Mouse (Mus musculus) adrenal gland, postnatal 14 days (tissue): ENCODE measurements around the gene Pou2f1. TPM values are rescaled to one million over a fixed set of nuclear protein-coding genes. Genes with fewer than 3 reads are reported as not detected.

Source experiments
- DNase-seq: peaks from one replicate; pipeline ENCODE4 v3.0.0; 2021; ENCODE audit warnings: mixed read lengths
- total RNA-seq: library from RNA; stranded (reverse); gene quantifications from 2 replicates; pipeline ENCODE4 v1.2.3, GENCODE M21; 2021

Gene Pou2f1
- total RNA-seq, 1 experiment from 2014 or later, result 15.0 TPM

DNA sequence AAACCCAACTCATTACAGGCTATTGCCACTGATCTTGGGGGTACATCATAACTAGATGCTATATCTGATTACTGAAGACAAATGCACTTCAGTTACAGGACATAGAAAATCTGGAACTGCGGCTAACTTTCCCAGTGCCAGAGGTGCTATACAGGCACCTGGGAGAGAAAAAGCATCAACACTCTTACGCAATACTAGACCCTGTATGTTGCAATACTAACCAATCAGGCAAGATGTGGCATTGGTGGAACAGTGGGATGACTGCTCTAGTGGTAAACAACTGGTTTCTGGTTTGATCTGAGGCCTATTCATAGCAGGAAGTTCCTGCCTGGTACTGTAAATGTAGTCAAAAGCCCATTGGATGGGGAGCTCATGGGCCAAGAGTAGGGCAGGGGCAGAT is 123.7 kb downstream of the Pou2f1 start:
- no peak for DNase-seq

GRCm38 (mm10) chr1:165875520-165876284 is 126.8 kb downstream of the Pou2f1 start:
- no peak for DNase-seq

DNA sequence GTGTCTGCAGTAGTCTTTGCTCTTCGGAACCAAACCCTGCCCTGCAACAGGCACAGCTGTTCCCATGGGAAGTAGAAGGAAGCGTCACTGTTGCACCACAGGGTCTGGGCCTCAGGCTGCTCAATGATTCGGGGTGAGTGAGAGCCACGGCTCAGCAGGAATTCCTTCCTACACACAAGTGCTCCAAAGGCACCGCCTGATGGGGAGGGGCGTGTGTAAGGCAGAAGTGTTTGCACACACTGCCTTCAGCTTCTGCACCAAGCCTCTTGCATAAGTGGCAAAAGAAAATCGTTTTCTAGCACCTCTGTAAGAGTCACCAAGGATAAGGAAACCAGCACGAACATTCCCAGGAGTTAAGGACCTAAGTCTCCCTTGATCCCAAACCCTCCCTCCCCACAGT is 127.8 kb downstream of the Pou2f1 start:
- DNase-seq, result no peak

GRCm38 (mm10) chr1:165868659-165869058 is 133.8 kb downstream of the Pou2f1 start:
- no peak for DNase-seq

GRCm38 (mm10) chr1:165866630-165867280 is 135.7 kb downstream of the Pou2f1 start:
- DNase-seq, result no peak

GRCm38 (mm10) chr1:165864864-165865795 is 137.3 kb downstream of the Pou2f1 start:
- DNase-seq, result no peak

DNA sequence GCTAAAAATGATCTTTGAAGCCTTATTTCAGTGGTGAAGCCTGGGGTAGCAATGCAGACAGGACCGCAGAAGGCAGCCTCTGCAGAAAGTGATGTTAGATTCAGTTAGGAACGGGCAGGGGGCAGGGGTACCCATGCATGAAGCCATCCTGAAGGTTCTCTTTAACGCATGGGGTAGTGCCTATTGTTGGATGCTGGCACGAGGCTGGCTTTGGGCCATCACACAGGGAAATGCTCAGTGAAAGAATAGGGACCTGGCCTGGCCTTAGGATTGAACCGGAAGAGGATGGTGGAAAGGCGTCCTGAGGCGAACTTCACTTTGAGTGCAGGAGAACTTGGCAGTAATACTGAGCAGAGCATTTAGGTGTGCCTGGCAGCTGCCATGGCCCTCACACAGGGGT is 140.4 kb downstream of the Pou2f1 start:
- no peak for DNase-seq

GRCm38 (mm10) chr1:165861235-165861609 is 141.3 kb downstream of the Pou2f1 start:
- DNase-seq, result no peak

DNA sequence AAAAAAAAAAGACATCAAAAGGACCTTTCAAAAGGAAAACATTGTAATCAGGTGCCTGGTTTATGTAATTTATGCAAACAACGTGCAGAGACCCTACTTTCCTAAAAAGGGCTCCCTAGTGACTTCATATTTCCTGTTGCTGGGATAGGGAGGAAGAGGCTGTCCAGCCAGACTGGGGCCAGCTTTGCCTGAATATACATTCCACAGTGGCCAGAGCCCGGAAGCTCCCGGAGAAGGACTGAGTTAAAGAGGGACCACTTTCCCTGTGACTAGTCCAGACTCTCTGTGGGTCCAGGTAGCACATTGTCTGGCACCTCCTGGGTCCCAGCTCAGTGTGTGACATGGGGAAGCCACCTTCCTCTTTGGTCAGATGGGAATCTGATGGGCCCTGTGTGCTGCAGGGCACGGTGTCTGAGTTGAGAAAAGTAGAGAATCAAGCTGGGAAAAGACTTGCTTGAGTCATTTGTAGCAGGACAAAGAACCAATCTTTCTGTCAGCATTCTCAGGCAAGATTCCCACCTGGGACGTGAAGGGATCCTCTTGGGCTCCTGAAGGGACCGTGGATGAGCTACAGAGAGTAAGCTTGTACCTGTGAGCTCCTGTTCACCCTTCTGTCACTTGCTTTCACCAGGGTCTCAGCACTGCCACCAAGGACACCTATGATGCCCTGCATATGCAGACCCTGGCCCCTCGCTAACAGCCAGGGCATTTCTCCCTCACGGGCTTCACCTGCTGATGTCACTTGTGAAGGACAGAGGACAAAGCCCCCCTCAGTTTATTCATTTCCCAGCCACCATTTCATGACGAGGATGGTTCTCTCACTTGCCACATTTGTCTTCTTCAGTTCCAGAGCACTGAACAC is 141.9 kb downstream of the Pou2f1 start:
- no peak for DNase-seq

DNA sequence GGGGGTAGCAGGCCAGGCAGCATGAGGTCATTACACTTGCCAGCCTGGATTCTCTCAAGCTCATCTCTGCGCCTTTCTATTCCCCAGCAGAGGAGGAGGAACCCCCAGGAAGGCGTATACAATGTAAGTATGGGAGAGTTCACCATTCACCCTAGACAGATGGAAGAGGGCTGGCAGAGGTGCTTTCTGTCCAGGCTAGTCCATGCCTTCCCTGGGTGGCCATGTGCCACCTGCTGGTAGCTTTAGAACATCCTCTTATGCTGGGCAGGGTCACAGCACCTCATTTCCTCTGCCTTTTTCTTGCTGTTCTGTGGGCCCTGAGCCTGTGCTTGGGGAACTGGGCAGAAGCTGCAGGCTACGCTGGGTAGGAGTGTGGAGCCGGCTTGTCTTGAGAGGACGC is 144.1 kb downstream of the Pou2f1 start:
- DNase-seq, result peak; percentile 36

- DNase-seq, result no peak
Measured at GRCm38 (mm10) chr1:165857279-165857678, 145.2 kb downstream of the Pou2f1 start.

GRCm38 (mm10) chr1:165855759-165856545 is 146.5 kb downstream of the Pou2f1 start:
- DNase-seq, result no peak

- DNase-seq, result peak; percentile 84
Measured at GRCm38 (mm10) chr1:165853729-165854420, 148.6 kb downstream of the Pou2f1 start.

- DNase-seq, result no peak
Measured at GRCm38 (mm10) chr1:165853131-165853721, 149.3 kb downstream of the Pou2f1 start.

DNA sequence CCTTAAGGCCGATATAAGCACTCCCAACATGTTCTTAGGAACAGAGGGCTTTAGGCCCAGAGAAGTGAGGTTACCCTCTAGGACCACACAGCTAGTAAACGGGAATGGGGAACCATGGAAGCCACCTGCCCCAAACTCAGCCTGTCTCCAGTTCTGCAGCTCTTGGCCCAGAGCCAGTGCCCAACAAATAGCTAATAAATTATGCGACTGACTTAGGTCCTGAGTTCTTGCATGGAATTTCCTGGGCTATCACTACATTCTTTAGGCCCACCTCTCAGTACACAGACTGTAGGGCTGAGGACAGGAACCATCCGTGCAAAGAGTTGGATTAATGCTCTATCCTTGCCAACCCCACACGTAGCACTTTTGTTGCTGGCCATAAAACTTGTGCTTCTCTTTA is 150.3 kb downstream of the Pou2f1 start:
- no peak for DNase-seq

- DNase-seq, result no peak
Measured at GRCm38 (mm10) chr1:165849458-165850445, 152.7 kb downstream of the Pou2f1 start.

DNA sequence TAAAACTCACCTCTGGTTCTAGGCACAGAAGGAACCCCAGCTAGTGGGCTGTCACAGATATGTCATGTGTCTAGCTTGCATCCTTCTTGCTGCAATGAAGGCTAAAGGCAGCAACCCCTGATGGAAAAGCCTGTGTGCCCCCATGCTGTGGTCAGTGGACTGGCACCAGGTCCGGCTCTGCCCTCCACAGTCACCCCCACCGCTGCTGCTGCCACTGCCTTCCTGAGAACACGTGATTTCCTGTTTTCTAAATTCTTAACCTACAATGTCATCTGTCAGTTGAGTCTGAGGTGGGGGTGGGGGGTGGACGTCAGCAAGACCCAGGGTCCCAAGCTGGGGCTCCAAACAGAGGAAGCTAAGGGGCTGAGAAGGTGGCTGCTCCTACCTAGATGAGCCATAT is 153.6 kb downstream of the Pou2f1 start:
- DNase-seq, result no peak

- DNase-seq, result no peak
Measured at GRCm38 (mm10) chr1:165848417-165848816, 154.1 kb downstream of the Pou2f1 start.

DNA sequence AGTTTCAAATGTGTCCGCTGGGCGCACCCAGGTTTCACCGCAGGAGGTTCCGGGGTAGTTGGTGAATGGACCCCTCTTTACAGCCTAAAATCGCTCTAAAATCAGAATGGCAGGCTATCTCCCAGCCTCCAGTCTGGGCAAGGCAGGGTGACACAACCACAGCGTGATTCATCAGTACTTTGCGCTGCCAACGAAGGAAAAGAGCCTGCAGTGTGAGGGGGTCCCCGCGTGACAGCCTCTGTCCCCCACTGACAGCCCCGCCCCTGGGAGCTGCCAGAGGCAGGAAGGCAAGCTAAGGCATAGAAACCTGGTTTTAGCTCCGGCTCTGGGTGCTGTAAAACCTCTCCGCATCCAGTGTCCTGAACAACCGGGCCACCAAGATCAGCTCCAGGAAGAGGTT is 157.1 kb downstream of the Pou2f1 start:
- peak; percentile 59 for DNase-seq
